10 mouse cellular contexts compared by ENCODE assay signal in the genomic region with DNA sequence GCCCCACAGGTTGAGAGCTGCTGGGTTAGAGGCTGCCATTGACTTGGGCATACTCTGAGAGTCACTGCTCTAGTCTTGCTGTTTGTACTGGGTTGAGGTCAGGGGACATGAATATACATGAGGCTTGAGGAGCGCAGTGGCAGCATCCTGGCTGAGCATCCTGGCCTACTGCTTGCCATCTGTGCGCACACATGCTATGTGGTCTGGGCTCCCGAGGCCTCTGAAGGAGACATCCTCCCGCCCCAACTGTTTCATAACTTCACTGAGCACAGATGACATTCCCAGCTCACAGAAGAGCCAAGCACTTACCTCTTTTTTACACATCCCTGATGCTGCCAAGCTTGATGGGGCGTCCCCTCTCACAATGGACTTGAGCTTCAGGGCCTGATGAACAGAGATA. TPM values are rescaled to one million over a fixed set of nuclear protein-coding genes. Genes with fewer than 3 reads are reported as not detected.
DNase-seq lines count a peak whose midpoint lies in the region; ATAC-seq and TF ChIP-seq lines count a peak whose summit lies in the region.
"Had no signal": no experiment of that assay in that cellular context is flagged by ENCODE, and none has a peak within 500 bp of the region (broad histone marks: within the 10 kb centered on the region; RNA-seq: fewer than 3 reads in every experiment).

No protein-coding gene starts in this region.

- no peaks in the 10 kb centered on the region for H3K4me1 ChIP-seq in hindbrain, postnatal 0 days (ENCODE audit: insufficient read depth, low read length)
- 0 out of 2 replicates have a peak, but pooled peaks cover 2% of the 10 kb centered on the region for H3K4me1 ChIP-seq in hindbrain, embryonic 12.5 days

- WGBS in hindbrain, postnatal 0 days = 47% methylated on average over 5 of the region's 5 CpGs
- 66% methylated on average over 5 of the region's 5 CpGs for WGBS in hindbrain, embryonic 12.5 days

- peak; percentile 72 for DNase-seq in hindbrain, postnatal 0 days (ENCODE audit: low spot score)
- peak; percentile 92 for DNase-seq in cerebellum, adult 11 months
- peak; percentile 98 for DNase-seq in cerebellum, adult 9-10 months
- peak; percentile 57 for DNase-seq in layer of hippocampus, adult 9-11 months
- DNase-seq in thymus, postnatal 0 days (ENCODE audit: low spot score) = no peak
- no peak for DNase-seq in ovary, adult 18-20 months (ENCODE audit: low spot score)
- DNase-seq: lung, adult 18-20 months had no signal

- TF ChIP-seq CTCF in hindbrain, postnatal 0 days (IDR thresholded peaks at IDR 0.05; ENCODE audit: low read depth) = no peak

- no peaks in the 10 kb centered on the region for H3K9me3 ChIP-seq in hindbrain, postnatal 0 days (ENCODE audit: low read length)
- no peaks in the 10 kb centered on the region for H3K9me3 ChIP-seq in hindbrain, embryonic 12.5 days (replicated peaks)

- H3K36me3 ChIP-seq in hindbrain, postnatal 0 days (ENCODE audit: insufficient read depth, low read length) = no peaks in the 10 kb centered on the region; the same call in 1 of the 2 replicates
- no peaks in the 10 kb centered on the region for H3K36me3 ChIP-seq in hindbrain, embryonic 12.5 days

- no peak overlapping the region for H3K9ac ChIP-seq in hindbrain, postnatal 0 days (replicated peaks; ENCODE audit: low read length)
- H3K9ac ChIP-seq in hindbrain, embryonic 12.5 days = no peak overlapping the region

- no peak overlapping the region for H3K4me2 ChIP-seq in hindbrain, postnatal 0 days (ENCODE audit: low read depth, low read length)
- no peak overlapping the region for H3K4me2 ChIP-seq in hindbrain, embryonic 12.5 days (replicated peaks)

- H3K4me3 ChIP-seq in hindbrain, postnatal 0 days (ENCODE audit: low read length) = no peak overlapping the region
- no peak overlapping the region for H3K4me3 ChIP-seq in hindbrain, embryonic 12.5 days

- H3K27ac ChIP-seq in hindbrain, postnatal 0 days = no peak overlapping the region
- H3K27ac ChIP-seq in hindbrain, embryonic 12.5 days = no peak overlapping the region
- H3K27ac ChIP-seq: macrophage; stomach, postnatal 0 days had no signal

- peak; percentile 54 for ATAC-seq in hindbrain, postnatal 0 days
- ATAC-seq in hindbrain, embryonic 12.5 days (ENCODE audit: low FRiP score) = no peak

- H3K27me3 ChIP-seq in hindbrain, postnatal 0 days (ENCODE audit: insufficient read depth, low read length) = no peaks in the 10 kb centered on the region
- no peaks in the 10 kb centered on the region for H3K27me3 ChIP-seq in hindbrain, embryonic 12.5 days

RNA-seq across cellular contexts. Expression of a gene that starts 33.0 kb away (rescaled TPM):
- 38.2 and 41.2 TPM in 2 replicates for total RNA-seq in hindbrain, postnatal 0 days (2014; rRNA removed)
- 32.6 and 33.4 TPM in 2 replicates for polyA plus RNA-seq in hindbrain, postnatal 0 days (2015; fragmentation: Nextera tagmentation; extraction: Ambion mirVana)
- 22.4 and 23.9 TPM in 2 replicates for polyA plus RNA-seq in hindbrain, embryonic 12.5 days (2016; fragmentation: Nextera tagmentation; extraction: Ambion mirVana)
- polyA plus RNA-seq in thymus, postnatal 0 days (2015; fragmentation: Nextera tagmentation; extraction: Ambion mirVana) = 13.1 and 13.6 TPM in 2 replicates

RNA-seq across cellular contexts. Expression of a gene that starts 53.5 kb away (rescaled TPM):
- total RNA-seq in hindbrain, postnatal 0 days (2014; rRNA removed) = 37.9 and 50.0 TPM in 2 replicates
- 19.5 and 22.1 TPM in 2 replicates for polyA plus RNA-seq in hindbrain, postnatal 0 days (2015; fragmentation: Nextera tagmentation; extraction: Ambion mirVana)
- polyA plus RNA-seq in hindbrain, embryonic 12.5 days (2016; fragmentation: Nextera tagmentation; extraction: Ambion mirVana) = 19.0 and 22.0 TPM in 2 replicates
- polyA plus RNA-seq in thymus, postnatal 0 days (2015; fragmentation: Nextera tagmentation; extraction: Ambion mirVana) = 3.3 and 4.0 TPM in 2 replicates

RNA-seq across cellular contexts. Expression of a gene that starts 53.5 kb away (rescaled TPM):
- 154 and 168 TPM in 2 replicates for total RNA-seq in hindbrain, postnatal 0 days (2014; rRNA removed)
- polyA plus RNA-seq in hindbrain, postnatal 0 days (2015; fragmentation: Nextera tagmentation; extraction: Ambion mirVana) = 92.2 and 101 TPM in 2 replicates
- 101 and 114 TPM in 2 replicates for polyA plus RNA-seq in hindbrain, embryonic 12.5 days (2016; fragmentation: Nextera tagmentation; extraction: Ambion mirVana)
- 269 and 272 TPM in 2 replicates for polyA plus RNA-seq in thymus, postnatal 0 days (2015; fragmentation: Nextera tagmentation; extraction: Ambion mirVana)

Comparison
In these comparisons a context has a peak if more than half of its experiments do, and no peak if none do; other contexts are left out.
1. DNase-seq: peak in hindbrain, postnatal 0 days (single experiment), cerebellum, adult 11 months (single experiment), cerebellum, adult 9-10 months (single experiment) and layer of hippocampus, adult 9-11 months (single experiment); none in thymus, postnatal 0 days (single experiment) and ovary, adult 18-20 months (single experiment).